Mouse (Mus musculus) c-Kit-positive CD71-positive TER-119-positive erythroid progenitor cells, embryonic 14.5 days (primary cell): ENCODE measurements around the gene Gm29582.
"Not testable (repeated sequence)": the region's sequence is repeated elsewhere in the genome, so short reads cannot be mapped to it uniquely, and the experiment has no call there.

Experiments used
- DNase-seq: peaks from one replicate; pipeline ENCODE4 v3.0.0-alpha.2; 2013; ENCODE audit warnings: low spot score

Gene Gm29582

GRCm38 (mm10) chrY:30738461-30738860, at the start of gene Gm29582:
Gene Gm29582, minus strand, starts transcription at chrY:30738561.
- DNase-seq, result not testable (repeated sequence)
